Mouse (Mus musculus) gastrocnemius, adult 8-10 months (tissue): ENCODE results near the gene Ift27. TPM values are rescaled to one million over a fixed set of nuclear protein-coding genes. Genes with fewer than 3 reads are reported as not detected.
A peak's percentile ranks its signal among the peaks of the same experiment; 100 is the strongest.

Experiments
- DNase-seq, 2 experiments: peaks; one replicate each; pipeline ENCODE4 v3.0.0; 2022; ENCODE audit warnings: low spot score in 2 of 2
- total RNA-seq, 4 experiments: library from RNA; stranded (reverse); gene quantifications; 2 replicates each; pipeline ENCODE4 v1.2.4; 2022

Gene Ift27
- 10 to 100 TPM in 3 of 4 experiments, 1 to 10 TPM in 1; 9.0 to 16.1 (median 12.5) TPM for total RNA-seq

GRCm38 (mm10) chr15:78173972-78174886 is at the start of gene Ift27:
TSS of gene Ift27 (minus strand) at chr15:78174107.
- peak; percentile 96 to 98 for DNase-seq

DNA sequence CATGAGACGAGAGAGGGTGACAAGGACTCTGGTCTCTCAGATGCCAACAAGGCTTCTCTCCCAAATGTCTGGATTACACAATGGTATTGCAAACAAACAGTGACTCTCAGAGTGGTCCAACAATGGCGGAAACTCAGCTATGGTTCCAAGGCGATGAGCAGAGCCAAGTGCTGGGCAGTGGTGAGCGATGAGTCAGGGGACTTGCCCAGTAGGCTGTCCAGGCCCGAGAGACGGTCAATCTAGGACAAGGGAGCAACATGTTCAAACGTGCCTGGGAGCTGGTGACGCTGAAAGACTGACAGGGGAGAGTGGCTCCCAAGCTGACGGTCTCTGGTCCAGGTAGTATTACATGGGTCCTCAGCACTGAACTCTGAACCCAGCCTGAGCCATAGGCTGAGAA is 41.4 kb upstream of the Ift27 start:
- DNase-seq = no peak

DNA sequence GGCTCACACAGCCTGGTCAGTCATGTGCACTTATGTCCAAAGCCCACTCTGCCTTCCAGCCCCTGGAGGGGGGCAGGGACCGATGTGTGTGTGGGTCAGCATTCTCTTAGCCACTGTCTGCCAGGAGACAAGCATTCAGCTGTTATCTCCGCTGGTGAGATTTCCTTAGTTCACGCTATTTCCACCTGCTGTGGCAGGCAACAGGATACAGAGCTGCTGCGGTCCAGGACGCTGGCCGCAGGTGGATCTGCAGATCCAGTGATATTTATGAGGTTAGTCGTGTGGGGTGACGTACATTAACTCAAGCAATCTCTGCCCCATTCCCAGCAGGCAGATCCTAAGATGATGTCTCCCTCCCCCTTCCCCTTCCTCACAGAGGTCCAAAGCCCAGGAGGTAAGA is 37.5 kb upstream of the Ift27 start:
- no peak for DNase-seq

GRCm38 (mm10) chr15:78210203-78210602 is 36.3 kb upstream of the Ift27 start:
- no peak for DNase-seq

DNA sequence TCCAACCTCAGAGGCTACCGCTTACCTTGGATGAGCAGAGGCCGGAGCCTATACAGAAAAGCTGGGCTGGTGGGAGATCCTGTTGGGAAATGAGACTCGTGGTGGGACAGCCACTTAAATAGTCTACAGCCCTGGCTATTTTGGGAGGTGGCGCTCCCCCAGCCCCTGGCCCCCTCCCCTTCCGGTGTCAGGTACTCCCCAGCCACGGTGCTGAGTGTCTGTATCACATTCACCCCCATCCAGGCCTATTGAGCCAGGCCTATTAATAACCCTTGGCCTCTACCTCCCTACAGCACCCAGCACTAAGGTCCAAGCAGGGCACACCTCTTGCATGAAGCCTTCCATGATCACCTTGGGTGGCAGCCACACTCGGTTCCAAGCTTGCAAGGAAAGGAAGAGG is 32.4 kb upstream of the Ift27 start, which contains the start of gene Pvalb:
TSS of gene Pvalb (minus strand) at position 89 of the 400 bp plus-strand sequence.
- DNase-seq = peak in 1 of 2 experiments; percentile 67

DNA sequence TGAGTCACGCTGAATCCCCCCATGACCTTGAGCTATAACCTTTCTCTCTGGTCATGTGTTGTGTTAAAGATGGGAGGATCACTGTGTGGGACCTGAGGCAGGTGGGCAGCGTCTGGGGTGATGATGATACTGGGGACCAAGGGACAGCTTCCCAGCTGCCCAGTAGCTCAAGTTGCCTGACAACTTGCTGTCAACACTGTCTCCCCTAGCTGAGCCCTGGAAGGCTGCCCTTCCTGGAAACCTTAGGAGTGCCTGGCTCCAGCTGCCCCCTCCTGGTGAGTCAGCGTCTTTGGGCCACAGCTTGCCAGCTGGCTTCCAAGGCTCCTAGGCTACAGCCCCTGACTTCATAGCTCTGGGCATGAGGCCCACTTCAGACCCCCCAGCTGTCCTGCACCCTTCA is 31.3 kb upstream of the Ift27 start:
- peak; percentile 75 to 89 for DNase-seq

- no peak for DNase-seq
Measured at GRCm38 (mm10) chr15:78204053-78204847, 30.3 kb upstream of the Ift27 start.

DNA sequence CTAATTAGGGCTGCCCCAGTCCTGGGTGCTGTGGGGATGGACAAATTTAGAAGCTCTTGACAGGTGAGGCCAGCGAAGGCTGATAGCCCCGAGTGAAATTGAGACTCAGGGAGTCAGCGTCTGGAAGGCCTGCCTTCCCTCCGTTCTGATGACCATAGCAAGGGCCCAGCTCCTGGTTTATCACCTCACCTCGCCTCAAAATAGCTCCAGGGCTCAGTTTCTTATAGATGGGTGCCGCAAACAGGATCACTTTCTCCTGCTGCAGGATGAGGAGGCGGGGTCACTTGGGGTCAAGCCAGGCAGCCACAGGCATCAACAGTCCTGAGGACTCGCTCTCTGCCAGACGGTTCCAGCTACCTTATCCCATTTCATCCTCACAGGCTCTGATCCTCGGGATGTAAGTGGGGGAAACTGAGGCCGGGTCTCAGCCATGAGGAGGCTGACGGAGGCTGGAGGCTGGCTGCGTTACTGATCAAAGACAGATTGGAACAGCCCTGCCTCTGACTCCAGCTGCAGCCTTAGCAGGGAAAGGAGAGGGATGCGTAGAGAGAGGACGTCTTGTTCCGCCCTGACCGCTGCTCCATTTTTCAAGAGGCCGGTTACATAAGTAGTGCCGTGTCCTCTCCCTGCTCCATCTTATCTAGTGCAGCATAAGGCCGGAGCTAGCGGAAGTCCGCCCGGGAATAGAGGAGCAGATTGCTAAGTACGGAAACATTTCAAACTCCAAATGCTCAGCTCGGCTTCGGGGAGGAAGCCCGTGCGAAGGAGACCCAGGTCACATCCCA is 21.4 kb upstream of the Ift27 start:
- DNase-seq = peak; percentile 66 to 79

- DNase-seq = no peak
Measured at GRCm38 (mm10) chr15:78194320-78194719, 20.4 kb upstream of the Ift27 start.

DNA sequence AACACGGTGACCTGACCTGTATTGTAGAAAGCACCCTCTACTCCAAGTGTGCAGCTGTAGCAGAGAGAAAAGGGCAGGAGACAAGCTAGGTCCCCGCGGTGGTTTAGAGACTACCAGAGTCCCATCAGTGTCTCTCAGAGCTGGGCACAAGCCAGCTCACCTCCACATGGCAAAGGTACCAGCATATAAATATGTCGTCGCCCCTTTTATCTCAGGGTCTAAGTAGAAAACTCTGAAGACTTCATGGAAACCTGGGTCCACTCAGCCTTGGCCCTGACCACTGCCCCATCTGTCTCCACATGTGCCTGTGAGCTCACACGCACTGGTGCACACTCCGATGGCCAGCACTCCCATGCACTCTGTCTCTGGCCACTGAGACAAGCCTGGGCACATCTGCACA is 15.7 kb upstream of the Ift27 start:
- DNase-seq = no peak

GRCm38 (mm10) chr15:78188546-78188945 is 14.6 kb upstream of the Ift27 start:
- no peak for DNase-seq

DNA sequence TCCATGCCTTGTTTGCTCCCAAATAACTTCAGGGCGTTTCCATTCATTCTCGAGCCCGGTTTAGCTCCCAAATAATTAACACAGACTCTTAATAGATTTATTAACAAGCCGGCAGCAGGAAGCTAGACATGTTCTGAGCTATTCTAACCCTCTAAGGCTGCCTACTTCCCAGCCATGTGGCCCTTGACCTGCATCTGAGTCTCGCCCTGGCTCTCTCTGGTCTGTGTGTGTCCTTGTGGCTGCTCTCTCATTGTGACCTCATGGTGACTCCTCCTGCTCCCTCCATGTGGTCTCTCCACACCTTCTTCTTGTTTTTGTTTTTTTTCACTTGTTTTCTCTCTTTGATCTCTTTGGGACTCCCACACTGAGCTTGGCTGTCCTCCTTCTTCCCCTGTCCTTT is 13.0 kb upstream of the Ift27 start:
- DNase-seq = no peak

DNA sequence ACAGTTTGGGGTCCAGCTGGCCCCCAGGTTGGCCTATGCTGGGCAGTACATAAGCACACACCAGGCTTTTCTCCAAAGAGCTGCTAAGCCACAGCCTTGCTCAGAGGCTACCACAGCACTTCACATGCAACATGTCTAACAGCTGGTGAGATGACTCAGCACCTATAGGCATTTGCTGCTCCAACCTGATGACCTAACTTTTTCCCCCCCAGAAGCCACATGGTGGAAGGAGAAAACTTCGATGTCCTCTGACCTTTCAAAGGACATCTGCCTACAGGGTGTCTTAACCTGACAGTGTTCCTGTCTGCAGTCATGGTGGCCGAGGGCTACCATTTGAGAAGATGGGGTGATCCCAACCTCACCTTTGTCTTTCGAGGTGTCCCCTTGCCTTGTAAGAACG is 11.7 kb upstream of the Ift27 start:
- no peak for DNase-seq

DNA sequence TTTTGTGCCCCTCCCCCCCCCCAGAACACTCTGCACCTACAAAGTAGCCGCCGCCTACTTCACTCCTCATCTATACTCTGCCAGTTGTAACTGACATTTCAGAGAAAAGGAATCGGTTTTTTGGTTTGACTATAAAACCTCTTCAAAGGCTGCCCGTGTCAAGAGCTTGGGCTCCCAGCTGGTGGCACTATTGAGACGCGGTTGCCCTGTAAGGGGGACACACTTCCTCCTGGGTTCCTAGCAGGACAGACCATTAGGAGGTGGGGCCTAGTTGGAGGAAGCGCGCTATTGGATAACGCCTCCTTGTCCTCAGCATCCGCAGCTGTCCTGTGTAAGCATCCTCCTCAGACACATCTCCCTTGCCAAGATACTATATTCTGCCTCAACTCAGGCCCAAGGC is 10.9 kb upstream of the Ift27 start:
- DNase-seq = no peak

DNA sequence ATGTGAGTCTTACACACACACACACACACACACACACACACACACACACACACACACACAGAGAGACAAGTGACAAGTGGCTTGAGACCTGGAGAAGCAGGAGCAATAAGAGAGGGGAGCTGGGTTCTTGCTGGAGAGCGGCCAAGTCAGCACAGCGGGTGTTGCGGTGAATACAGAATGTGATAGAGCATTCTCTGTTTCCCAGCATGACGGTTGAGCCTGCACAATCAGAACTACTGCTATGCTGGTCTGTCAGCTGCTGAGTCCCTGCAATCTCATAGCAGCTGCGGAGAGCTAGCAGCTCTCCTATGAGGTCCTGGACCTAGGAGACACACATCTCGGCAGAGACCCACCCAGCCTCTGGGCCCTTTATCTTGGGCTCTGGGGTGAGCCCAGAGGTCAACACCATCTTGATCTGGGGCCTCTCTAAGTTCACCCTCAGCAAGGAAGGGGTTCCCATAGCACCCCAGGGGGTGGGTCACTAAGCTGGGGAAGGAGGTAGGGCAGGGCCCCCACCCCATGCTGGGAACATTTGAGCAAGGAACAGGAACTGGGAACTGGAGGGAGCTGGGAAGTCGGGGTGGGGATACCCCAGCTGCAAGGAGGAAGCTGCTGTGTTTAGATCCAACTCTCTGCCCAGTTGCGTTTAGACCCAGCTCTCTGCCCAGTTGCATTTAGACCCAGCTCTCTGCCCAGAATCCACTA is 7.9 kb upstream of the Ift27 start:
- DNase-seq = no peak

DNA sequence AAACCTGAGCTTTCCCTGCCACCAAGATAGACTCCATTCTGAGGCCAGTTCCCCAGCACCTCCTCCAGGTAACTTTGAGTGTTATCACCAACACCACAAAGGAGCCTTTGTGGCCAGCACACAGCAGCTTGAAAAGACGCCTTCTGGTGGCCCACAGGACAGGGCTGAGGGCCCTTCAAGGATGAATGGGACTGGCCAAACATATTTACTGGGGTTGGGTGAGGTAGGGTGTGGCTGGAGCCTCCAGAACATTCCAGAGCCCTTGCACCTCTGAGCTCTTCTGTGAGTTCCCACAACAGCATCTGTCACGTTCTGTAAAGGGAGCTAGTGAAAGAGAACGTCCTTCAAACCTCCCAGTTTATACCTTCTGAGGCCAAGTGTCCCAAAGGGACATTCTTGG is 5.9 kb upstream of the Ift27 start:
- DNase-seq = no peak

- DNase-seq = peak in 1 of 2 experiments; percentile 58
Measured at GRCm38 (mm10) chr15:78178397-78178796, 4.5 kb upstream of the Ift27 start.

- DNase-seq = no peak
Measured at GRCm38 (mm10) chr15:78177257-78177656, 3.4 kb upstream of the Ift27 start.

- no peak for DNase-seq
Measured at GRCm38 (mm10) chr15:78174887-78175245, 959 bp upstream of the Ift27 start.

- DNase-seq = no peak
Measured at GRCm38 (mm10) chr15:78172899-78173817, 749 bp downstream of the Ift27 start.
